Mouse (Mus musculus) olfactory bulb, adult 2 months (tissue): ENCODE measurements around the gene Traip. TPM values are rescaled to one million over a fixed set of nuclear protein-coding genes. Genes with fewer than 3 reads are reported as not detected.
A peak's percentile ranks its signal among the peaks of the same experiment; 100 is the strongest.
"Not testable (repeated sequence)": the region's sequence is repeated elsewhere in the genome, so short reads cannot be mapped to it uniquely, and the experiment has no call there.

ENCODE experiments used
- H3K27ac ChIP-seq: fragments of 200-500 bp; 2 replicates; pipeline ENCODE4 v1.5.1; 2012; ENCODE audit warnings: low read depth, low read length; ENCODE audit not compliant: insufficient read depth
- H3K4me1 ChIP-seq: fragments of 200-500 bp; 2 replicates; pipeline ENCODE4 v1.6.1; 2012; ENCODE audit warnings: low read length; ENCODE audit not compliant: control insufficient read depth, insufficient read depth
- H3K4me3 ChIP-seq: fragments of 200-500 bp; 2 replicates; pipeline ENCODE4 v1.5.1; 2012; ENCODE audit warnings: mild to moderate bottlenecking, low read depth, low read length, moderate library complexity; ENCODE audit not compliant: insufficient read depth
- CTCF ChIP-seq: fragments of 200-500 bp; IDR thresholded peaks from 2 replicates; pipeline ENCODE4 v1.5.1; 2012; ENCODE audit warnings: low read depth, mild to moderate bottlenecking, low read length, moderate library complexity; ENCODE audit not compliant: insufficient read depth
- POLR2A ChIP-seq: fragments of 200-500 bp; IDR thresholded peaks from 2 replicates; pipeline ENCODE4 v1.6.1; 2012; ENCODE audit warnings: mild to moderate bottlenecking, low read depth, low read length, moderate library complexity; ENCODE audit not compliant: insufficient read depth
- WGBS: fragments of 180-500 bp; shearing (Covaris S2); methylation state at CpG from one replicate; pipeline ENCODE4 v1.1.7; 2018; 5-methylcytosine and 5-hydroxymethylcytosine counted together
- polyA plus RNA-seq: library from polyadenylated mRNA; stranded (reverse); fragments of >200 nt; gene quantifications from 2 replicates; pipeline ENCODE4 v1.2.4, GENCODE M21; 2012; ENCODE audit warnings: low replicate concordance; ENCODE audit not compliant: missing spikeins, insufficient read depth, insufficient read length

The Traip gene
- polyA plus RNA-seq, 1 experiment = not detected

GRCm38 (mm10) chr9:108001922-108002770, 52.2 kb downstream of the Traip start, which contains the start of gene Ip6k1:
TSS of gene Ip6k1 (plus strand) at chr9:108002501.
- peak within 1 kb of the TSS; percentile 74 for H3K4me3 ChIP-seq
- TF ChIP-seq CTCF = no peak
- peak; percentile 93 for TF ChIP-seq POLR2A
- peak within 1 kb of the TSS; percentile 91 for H3K27ac ChIP-seq
- H3K4me1 ChIP-seq = 0 out of 2 replicates have a peak, but pooled peaks cover 2% of the 10 kb centered on the region
- under 1% methylated on average over 51 of the region's 51 CpGs for WGBS

- peak overlapping the region; percentile 74 for H3K4me3 ChIP-seq
- peak overlapping the region; percentile 82 for H3K27ac ChIP-seq
- TF ChIP-seq CTCF = no peak
- no peak for TF ChIP-seq POLR2A
- WGBS = under 1% methylated on average over 50 of the region's 50 CpGs
- peaks cover 3% of the 10 kb centered on the region; the same call in 1 of the 2 replicates for H3K4me1 ChIP-seq
Observed at GRCm38 (mm10) chr9:108002778-108003530, 53.0 kb downstream of the Traip start.

GRCm38 (mm10) chr9:108003531-108003890, 53.6 kb downstream of the Traip start:
- TF ChIP-seq POLR2A = no peak
- Histone ChIP-seq H3K27ac (peak overlapping the region; percentile 82), H3K4me3 (peak overlapping the region; percentile 74), H3K4me1 (peaks cover 5% of the 10 kb centered on the region; the same call in 1 of the 2 replicates)
- 4% methylated on average over 8 of the region's 8 CpGs for WGBS

- peaks cover 5% of the 10 kb centered on the region; the same call in 1 of the 2 replicates for H3K4me1 ChIP-seq
- WGBS = 85% methylated on average over 5 of the region's 5 CpGs
- TF ChIP-seq POLR2A (no peak), CTCF (no peak)
- no peak overlapping the region for H3K27ac ChIP-seq
- H3K4me3 ChIP-seq = no peak overlapping the region
Observed at GRCm38 (mm10) chr9:108008041-108008440, 58.1 kb downstream of the Traip start.

- TF ChIP-seq CTCF (no peak), POLR2A (no peak)
- H3K27ac ChIP-seq = no peak overlapping the region
- H3K4me1 ChIP-seq = peaks cover 3% of the 10 kb centered on the region; the same call in 1 of the 2 replicates
- no peak overlapping the region for H3K4me3 ChIP-seq
Observed at GRCm38 (mm10) chr9:108010385-108010784, 60.4 kb downstream of the Traip start.

GRCm38 (mm10) chr9:108013577-108013976, 63.6 kb downstream of the Traip start:
- not testable (repeated sequence) for H3K4me3 ChIP-seq, H3K27ac ChIP-seq
- 97% methylated on average over 2 of the region's 2 CpGs for WGBS

GRCm38 (mm10) chr9:108017127-108017526, 67.2 kb downstream of the Traip start:
- H3K27ac ChIP-seq = no peak overlapping the region
- WGBS = 47% methylated on average over 3 of the region's 3 CpGs
- peaks cover 5% of the 10 kb centered on the region; the same call in 1 of the 2 replicates for H3K4me1 ChIP-seq
- H3K4me3 ChIP-seq = no peak overlapping the region
- TF ChIP-seq POLR2A (no peak), CTCF (no peak)

More at GRCm38 (mm10) chr9:108013577-108013976, 63.6 kb downstream of the Traip start:
- not testable (repeated sequence) for H3K4me1 ChIP-seq

- 71% methylated on average over 1 of the region's 1 CpGs for WGBS
- Histone ChIP-seq H3K4me1 (peaks cover 9% of the 10 kb centered on the region), H3K4me3 (no peak overlapping the region), H3K27ac (no peak overlapping the region)
- TF ChIP-seq POLR2A (no peak), CTCF (no peak)
Observed at GRCm38 (mm10) chr9:108020741-108021140, 70.8 kb downstream of the Traip start.

Other genes starting within 250 kb of the Traip start
- not detected in 2 replicates for gene Sema3f, start 239.7 kb upstream of the Traip start, polyA plus RNA-seq
- 401 and 773 TPM in 2 replicates for gene Rbm5, start 179.1 kb upstream of the Traip start, polyA plus RNA-seq
- gene Rbm6, start 76.9 kb upstream of the Traip start, polyA plus RNA-seq = 246 and 345 TPM in 2 replicates
- not detected in 2 replicates for gene Mon1a, start 62.0 kb upstream of the Traip start, polyA plus RNA-seq
- not detected in 2 replicates for gene Mst1r, start 43.3 kb upstream of the Traip start, polyA plus RNA-seq
- not detected in 2 replicates for gene Actl11, start 21.7 kb upstream of the Traip start, polyA plus RNA-seq
- gene Camkv, start 14.5 kb upstream of the Traip start, polyA plus RNA-seq = not detected in 2 replicates
- gene Uba7, start 25.4 kb downstream of the Traip start, polyA plus RNA-seq = not detected in 2 replicates
- gene Gm20661, start 32.9 kb downstream of the Traip start, polyA plus RNA-seq = not detected in 2 replicates
- gene Inka1, start 35.7 kb downstream of the Traip start, polyA plus RNA-seq = not detected in 2 replicates
- not detected in 2 replicates for gene Cdhr4, start 42.4 kb downstream of the Traip start, polyA plus RNA-seq
- not detected in 2 replicates for gene Gm20662, start 46.2 kb downstream of the Traip start, polyA plus RNA-seq
- gene Ip6k1, start 52.4 kb downstream of the Traip start, polyA plus RNA-seq = 406 TPM in 1 of 2 replicates, not detected in the other
- not detected in 2 replicates for gene Gmppb, start 99.1 kb downstream of the Traip start, polyA plus RNA-seq
- not detected in 2 replicates for gene Amigo3, start 103.0 kb downstream of the Traip start, polyA plus RNA-seq
- not detected in 2 replicates for gene Mst1, start 130.3 kb downstream of the Traip start, polyA plus RNA-seq
- not detected in 2 replicates for gene Rnf123, start 133.2 kb downstream of the Traip start, polyA plus RNA-seq
- gene Apeh, start 144.5 kb downstream of the Traip start, polyA plus RNA-seq = not detected in 2 replicates
- gene Bsn, start 240.2 kb downstream of the Traip start, polyA plus RNA-seq = not detected in 2 replicates